Mouse (Mus musculus): ENCODE data around the gene Sox5. TPM values are rescaled to one million over a fixed set of nuclear protein-coding genes. Genes with fewer than 3 reads are reported as not detected.

Gene Sox5
- total RNA-seq, 2 experiments from 2014 or later, result 138 to 165 TPM

DNA sequence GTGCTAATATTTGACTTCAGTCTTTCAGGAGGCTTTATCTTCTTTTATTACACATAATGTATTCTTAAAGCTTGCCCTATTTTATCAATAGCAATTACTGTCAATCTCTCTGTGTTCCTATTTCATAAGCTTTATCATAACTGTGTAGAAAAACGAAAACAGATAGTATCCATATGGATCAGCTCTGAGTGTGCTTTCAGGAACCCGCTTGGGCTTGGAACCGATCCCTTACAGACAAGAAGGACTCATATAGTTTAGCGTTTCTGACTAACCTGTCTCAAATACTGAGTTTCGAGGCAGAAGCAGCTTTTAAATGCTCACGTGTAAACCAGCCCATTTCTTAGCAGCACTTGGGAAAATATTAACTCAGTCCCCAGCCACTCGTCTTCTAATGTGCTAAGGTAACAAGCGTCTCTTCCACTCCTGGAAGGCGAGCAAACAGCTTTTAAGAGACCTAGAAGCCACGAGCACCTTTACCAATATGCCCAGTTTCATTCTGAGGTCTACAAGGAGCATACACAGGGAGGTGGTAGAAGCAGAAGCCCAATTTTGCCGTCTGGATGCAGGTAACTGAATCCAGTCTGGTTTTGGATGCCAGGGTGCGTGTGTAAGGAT, 706.3 kb downstream of the Sox5 start:
- no peak for DNase-seq
- intact Hi-C loops (cut with DNase I), result no loop called here

GRCm38 (mm10) chr6:144074826-144075225, 707.0 kb downstream of the Sox5 start:
- DNase-seq, result no peak
- intact Hi-C loops (cut with DNase I), result no loop called here

DNA sequence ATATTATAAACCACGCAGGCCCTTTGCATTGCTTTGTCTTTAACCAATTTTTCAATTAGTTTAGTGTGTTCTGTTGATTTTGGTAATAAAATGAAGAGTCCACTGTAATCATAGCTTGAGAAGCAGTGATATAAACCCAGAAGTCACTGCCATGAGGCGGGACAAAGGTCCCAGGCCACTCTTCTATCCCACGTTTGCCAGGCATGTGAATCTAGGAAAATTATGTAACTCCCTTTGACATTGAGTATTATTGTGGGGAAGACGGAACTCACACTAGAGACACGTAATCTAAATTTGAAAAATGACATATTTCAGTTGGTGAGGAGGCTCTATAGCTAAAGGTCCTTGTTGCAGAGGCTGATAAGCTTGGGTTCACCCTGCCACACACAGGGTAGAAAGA, 711.3 kb downstream of the Sox5 start:
- DNase-seq, result no peak
- intact Hi-C loops (cut with DNase I), result no loop called here

DNA sequence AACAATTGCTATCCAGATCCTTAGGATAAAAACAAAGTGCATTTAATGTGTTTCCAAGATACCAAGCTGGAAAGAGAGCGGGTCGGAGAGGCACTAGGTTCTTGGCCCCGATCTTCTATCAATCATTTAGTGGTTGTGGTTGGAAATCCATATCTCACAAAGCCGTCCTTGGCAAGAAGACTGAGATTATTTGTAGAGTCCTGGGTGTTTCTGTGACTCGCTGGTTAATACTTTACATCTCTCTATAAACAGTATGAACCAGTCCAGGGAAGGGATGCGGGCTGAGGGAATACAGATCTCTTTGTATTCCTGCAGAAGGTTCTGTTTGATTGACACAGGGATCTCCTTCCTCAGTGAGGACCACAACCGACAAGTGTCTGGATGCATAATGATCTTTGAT, 714.3 kb downstream of the Sox5 start:
- intact Hi-C loops (cut with DNase I), result no loop called here
- DNase-seq, result no peak

DNA sequence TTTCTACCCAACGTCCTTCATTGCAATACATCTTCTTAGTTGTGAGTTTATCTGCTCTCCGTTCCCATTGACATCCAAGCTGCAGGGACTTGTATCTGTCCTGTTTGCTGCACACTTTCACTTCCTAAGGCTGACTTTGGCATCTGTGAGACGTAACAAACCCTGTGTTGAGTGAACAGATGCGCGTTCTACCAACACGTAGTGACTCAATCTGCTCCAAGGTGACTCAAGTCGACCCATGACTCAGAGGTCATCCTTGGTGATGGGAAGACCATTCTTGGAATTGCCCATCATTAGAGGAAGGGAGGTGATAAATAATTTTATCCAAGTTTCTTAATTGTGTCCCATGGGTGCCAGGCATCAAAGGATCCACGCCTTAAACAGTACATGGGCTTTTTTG, 719.3 kb downstream of the Sox5 start:
- intact Hi-C loops (cut with DNase I), result no loop called here
- no peak for DNase-seq

GRCm38 (mm10) chr6:144061814-144062213, 720.0 kb downstream of the Sox5 start:
- intact Hi-C loops (cut with DNase I), result no loop called here
- DNase-seq, result no peak

DNA sequence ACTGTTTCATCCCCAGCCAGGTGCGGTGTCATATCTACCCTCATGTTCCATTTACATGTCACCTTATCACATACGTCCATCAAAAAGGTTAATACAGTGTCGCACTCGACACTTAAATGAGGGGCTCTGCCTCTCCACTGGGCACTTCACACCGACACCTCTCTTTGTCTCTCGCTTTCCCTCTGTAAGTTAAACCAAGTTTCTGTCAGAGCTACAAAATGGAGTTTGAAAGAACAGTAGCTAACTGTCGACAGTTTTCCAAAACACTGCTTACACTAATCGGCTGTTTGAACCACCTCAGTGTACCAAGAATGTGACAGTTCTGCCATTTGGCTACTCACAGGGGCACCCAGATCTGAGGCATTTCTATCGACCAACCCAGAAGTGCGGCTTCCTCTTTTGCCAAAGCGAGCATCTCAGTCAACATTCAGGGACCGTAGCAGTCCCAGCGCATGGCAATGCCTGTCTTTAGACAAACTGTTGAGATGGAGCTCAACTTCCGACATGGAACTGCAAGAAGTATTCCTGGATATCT, 724.6 kb downstream of the Sox5 start:
- intact Hi-C loops (cut with DNase I), result no loop called here
- no peak for DNase-seq

GRCm38 (mm10) chr6:144056252-144057097, 725.3 kb downstream of the Sox5 start:
- intact Hi-C loops (cut with DNase I), result no loop called here
- DNase-seq, result peak; percentile 73

- DNase-seq, result no peak
- intact Hi-C loops (cut with DNase I), result no loop called here
Measured at GRCm38 (mm10) chr6:144052487-144052886, 729.3 kb downstream of the Sox5 start.

DNA sequence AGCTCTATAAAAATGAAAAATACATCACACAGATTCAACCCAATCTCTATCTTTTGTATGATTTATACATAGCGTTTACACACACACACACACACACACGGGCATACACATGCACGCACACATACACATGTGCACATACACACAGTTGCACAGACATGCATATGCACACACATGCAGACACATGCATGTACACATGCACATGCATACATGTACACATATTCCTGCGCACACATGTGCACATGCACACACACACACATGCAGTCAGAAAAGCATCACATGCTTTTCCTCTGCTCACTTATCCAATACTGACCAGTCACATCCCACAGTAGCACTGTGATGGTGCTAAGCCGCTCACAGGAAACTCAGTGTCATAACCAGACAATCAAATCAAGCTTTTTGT, 730.5 kb downstream of the Sox5 start:
- DNase-seq, result no peak
- intact Hi-C loops (cut with DNase I), result no loop called here

DNA sequence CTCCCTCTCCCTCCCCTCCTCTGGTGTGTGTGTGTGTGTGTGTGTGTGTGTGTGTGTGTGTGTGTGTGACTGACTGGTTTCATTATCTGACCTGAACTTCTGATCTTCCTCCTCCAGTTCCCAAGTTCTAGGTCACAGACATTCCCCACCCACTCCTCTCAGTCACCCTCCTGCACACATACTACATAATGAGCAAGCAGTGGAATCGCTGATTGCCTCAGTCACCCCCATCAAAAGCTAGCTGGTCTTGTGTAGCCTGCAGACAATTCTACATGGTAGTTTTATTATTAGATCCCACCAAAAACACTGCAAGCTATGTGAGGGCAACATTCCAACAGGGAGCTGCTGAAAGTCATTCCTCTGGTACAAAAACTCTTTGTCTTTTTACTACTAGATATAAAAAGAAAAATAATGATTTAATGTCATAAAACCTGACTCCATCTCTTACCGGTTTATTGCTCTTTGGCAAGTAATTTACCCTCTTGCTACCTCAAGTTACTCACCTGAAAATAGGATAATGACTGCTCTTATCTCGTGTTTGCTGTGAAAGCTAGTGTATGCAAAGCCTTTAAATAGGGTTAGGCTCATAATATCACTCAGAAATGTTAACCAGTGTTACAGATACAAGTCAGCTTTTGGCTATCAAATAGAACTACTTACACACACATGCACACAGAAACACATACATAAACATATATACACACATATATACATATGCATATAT, 733.4 kb downstream of the Sox5 start:
- intact Hi-C loops (cut with DNase I), result no loop called here
- DNase-seq, result no peak

- peak; percentile 42 for DNase-seq
- intact Hi-C loops (cut with DNase I), result no loop called here
Measured at GRCm38 (mm10) chr6:144045503-144045902, 736.3 kb downstream of the Sox5 start.

GRCm38 (mm10) chr6:144044381-144044780, 737.4 kb downstream of the Sox5 start:
- intact Hi-C loops (cut with DNase I), result no loop called here
- DNase-seq, result no peak

GRCm38 (mm10) chr6:144042936-144043335, 738.8 kb downstream of the Sox5 start:
- DNase-seq, result no peak
- intact Hi-C loops (cut with DNase I), result no loop called here

GRCm38 (mm10) chr6:144041941-144042340, 739.8 kb downstream of the Sox5 start:
- DNase-seq, result no peak
- intact Hi-C loops (cut with DNase I), result no loop called here

DNA sequence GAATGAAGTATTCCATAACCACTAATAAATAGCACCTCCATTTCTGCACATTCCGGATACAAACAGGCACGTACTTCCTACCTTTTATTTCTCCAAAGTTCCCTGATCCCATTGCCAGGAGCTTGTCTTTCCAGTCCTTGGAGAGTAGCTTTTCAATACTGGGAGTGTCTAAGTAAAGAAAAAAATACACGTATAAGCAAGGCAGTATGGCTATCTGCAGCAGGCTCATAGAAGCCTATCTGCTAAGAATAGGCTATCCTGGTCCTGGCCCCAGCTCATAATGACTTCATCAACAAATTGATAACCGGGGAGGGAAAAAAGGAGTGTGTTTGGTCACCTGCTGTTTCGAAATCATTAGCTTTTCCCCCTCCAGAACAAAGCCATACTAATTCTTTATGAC, 740.6 kb downstream of the Sox5 start:
- no peak for DNase-seq
- intact Hi-C loops (cut with DNase I), result no loop called here

DNA sequence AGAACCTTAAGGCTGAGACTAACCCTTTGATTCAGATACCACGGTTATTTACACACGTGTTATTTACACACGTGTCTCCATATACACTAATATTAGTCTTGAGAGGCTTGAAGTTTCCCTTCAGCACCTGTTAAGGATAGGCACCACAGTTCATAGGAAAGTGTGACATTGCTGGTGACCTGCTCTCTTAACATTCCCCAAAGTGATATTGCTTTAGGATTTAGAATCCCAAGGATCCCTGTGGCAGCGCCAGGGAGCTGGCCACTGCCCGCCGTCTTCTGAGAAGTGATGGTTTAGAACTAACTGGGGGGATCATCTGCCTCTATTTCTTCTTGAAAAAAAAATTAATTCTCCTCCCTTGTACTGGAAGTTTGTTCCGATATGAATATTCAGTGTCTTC, 741.4 kb downstream of the Sox5 start:
- no peak for DNase-seq
- intact Hi-C loops (cut with DNase I), result no loop called here

GRCm38 (mm10) chr6:144039221-144039620, 742.6 kb downstream of the Sox5 start:
- intact Hi-C loops (cut with DNase I), result no loop called here
- DNase-seq, result no peak

DNA sequence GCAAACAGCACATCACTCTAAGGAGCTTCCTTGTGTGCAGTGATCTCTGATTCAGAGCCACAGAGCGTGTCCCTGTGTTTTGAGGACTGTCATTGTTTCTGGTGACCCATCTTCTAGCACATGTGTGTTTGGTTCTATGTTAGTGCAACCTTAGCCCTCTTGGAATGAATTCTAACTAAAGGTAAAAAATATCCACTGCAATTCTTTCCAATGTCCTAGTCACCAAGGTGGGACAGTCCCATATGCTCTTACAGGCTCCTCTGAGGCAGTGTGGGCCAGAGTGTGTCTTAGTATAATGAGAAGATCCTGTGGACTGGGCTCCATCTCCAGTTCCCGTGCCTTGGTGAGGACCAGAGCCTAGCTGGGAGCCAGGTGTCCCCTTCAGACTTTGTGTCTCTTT, 748.6 kb downstream of the Sox5 start:
- intact Hi-C loops (cut with DNase I), result no loop called here
- no peak for DNase-seq

DNA sequence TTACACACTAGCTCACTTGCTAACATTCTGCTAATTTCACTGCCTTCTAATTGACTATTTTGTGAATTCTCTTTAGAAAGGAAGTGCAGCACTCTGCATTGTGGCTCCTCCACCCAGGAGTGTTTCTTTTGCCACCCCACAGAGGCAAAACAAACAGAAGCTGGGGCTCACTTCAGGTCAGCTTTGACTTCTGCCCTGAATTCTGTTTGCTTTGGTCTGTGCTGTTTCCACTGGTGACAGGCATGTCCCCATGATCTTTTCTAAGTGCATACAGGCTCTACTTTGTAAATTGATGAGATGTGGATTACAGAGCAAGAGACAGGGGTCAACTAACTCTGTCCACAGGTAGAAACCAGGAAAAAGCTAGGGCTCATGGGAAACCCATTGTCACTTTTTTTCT, 764.8 kb downstream of the Sox5 start:
- no peak for DNase-seq
- intact Hi-C loops (cut with DNase I), result no loop called here

- DNase-seq, result no peak
- intact Hi-C loops (cut with DNase I), result no loop called here
Measured at GRCm38 (mm10) chr6:144011880-144012524, 769.8 kb downstream of the Sox5 start.

All from left cerebral cortex, postnatal 4 days (tissue).